Mouse (Mus musculus) brain, embryonic 14.5 days (tissue): ENCODE results near the gene Med25. TPM values are rescaled to one million over a fixed set of nuclear protein-coding genes. Genes with fewer than 3 reads are reported as not detected.

Source experiments
- DNase-seq: peaks from one replicate; pipeline ENCODE4 v3.0.0-alpha.2; 2011; ENCODE audit warnings: low read depth
- CTCF ChIP-seq: fragments of 200-500 bp; IDR thresholded peaks from 2 replicates; pipeline ENCODE4 v1.5.1; 2012; ENCODE audit warnings: inconsistent platforms, mild to moderate bottlenecking, moderate library complexity, borderline replicate concordance; ENCODE audit not compliant: insufficient read depth, insufficient read length; ENCODE audit errors: extremely low read depth
- POLR2A ChIP-seq: fragments of 200-500 bp; IDR thresholded peaks from 2 replicates; pipeline ENCODE4 v1.6.1; 2012; ENCODE audit warnings: mild to moderate bottlenecking, inconsistent platforms, borderline replicate concordance; ENCODE audit not compliant: poor library complexity, insufficient read depth, insufficient read length, severe bottlenecking; ENCODE audit errors: extremely low read depth
- polyA plus RNA-seq: library from polyadenylated mRNA; depleted of rRNA; stranded (reverse); fragments of >200 nt; gene quantifications from 2 replicates; pipeline ENCODE4 v1.2.3, GENCODE M21; 2012

Med25 gene
- polyA plus RNA-seq, 1 experiment, result 205 TPM

GRCm38 (mm10) chr7:44857905-44858304 is 34.6 kb downstream of the Med25 start:
- TF ChIP-seq POLR2A, result no peak
- TF ChIP-seq CTCF, result no peak
- DNase-seq, result no peak

DNA sequence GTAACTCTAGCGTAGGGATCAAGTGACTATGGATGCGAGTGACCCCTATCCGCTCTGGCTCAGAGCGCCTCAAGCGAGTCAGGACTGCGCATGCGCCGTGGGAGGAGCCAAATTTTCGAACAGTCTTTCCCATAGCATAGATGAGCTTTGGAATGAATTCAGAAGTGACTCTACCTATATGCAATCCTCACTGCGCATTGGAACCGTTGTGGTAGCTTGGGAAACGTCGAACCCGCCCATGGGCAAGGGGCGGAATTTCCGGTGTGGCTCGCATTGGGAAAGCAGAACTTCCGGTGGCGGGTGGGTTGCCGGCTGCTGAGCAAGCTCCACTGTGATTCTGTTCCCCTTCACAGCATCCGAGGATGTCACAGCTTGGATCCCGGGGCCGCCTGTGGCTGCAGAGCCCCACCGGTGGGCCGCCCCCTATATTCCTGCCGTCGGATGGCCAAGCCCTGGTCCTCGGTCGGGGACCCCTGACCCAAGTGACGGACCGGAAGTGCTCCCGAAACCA is 35.4 kb downstream of the Med25 start, which contains the start of gene Pnkp:
Pnkp (plus strand) TSS at position 98 of the 511 bp plus-strand sequence.
- DNase-seq, result peak; percentile 96
- TF ChIP-seq CTCF (no peak; the same call in 1 of the 2 replicates), POLR2A (peak; percentile 33; the same call in 1 of the 2 replicates)

DNA sequence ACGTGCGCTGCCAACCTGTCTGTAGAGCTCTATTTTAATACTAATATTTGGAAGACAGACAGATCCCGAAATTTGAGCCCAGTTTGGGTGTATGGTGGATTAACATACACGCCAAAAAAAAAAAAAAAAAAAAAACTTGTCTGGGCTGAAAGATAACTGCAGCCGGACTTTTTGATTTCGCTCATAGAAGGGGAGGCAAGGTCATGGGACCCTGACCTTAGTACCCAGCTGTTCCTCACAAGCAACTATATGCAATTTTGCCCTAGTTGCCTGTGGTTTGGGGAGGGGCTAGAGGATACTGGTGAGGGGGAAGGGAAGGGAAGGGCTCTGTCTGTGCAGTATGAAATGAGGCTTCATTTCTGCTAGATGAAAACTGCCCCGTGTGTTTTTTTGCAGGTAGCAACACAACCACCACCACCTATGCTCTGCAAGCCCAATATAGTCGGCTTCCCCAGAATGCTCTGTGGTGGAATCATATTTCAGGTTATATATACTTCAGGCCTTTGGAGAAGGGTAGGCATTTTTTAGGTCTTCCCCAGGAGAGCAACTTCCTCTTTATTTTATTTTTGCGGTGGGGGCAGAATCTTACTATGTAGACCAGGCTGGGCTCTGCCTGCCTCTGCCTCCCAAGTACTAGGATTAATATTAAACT is 36.1 kb downstream of the Med25 start:
- DNase-seq, result no peak
- TF ChIP-seq POLR2A (no peak), CTCF (no peak)

DNA sequence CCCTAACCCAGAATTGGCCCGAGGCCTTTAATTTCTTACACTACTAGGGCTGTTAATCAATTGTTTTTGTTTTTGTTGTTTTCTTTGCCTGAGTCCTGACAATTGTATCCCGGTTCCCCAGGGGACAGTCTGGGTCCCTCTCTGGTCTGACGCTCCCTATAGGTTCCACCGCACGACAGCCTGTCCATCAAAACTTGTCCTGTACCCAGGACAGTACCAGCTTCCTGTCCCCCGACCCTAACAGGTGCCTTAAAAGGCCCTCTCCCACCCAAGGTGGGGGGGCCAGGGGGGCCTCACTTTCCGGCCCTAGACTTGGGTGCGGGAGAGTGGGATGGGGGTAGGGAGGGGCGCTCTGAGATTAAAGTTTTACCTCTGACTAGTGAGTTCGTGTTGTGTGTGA is 37.5 kb downstream of the Med25 start:
- DNase-seq, result no peak
- TF ChIP-seq POLR2A, result no peak
- TF ChIP-seq CTCF, result no peak

- peak; percentile 82 for DNase-seq
- TF ChIP-seq POLR2A, result peak; percentile 7; the same call in 1 of the 2 replicates
- TF ChIP-seq CTCF, result no peak
Measured at GRCm38 (mm10) chr7:44854356-44855031, 38.0 kb downstream of the Med25 start.

GRCm38 (mm10) chr7:44853596-44854355 is 38.7 kb downstream of the Med25 start:
- DNase-seq, result no peak

GRCm38 (mm10) chr7:44853065-44853464 is 39.4 kb downstream of the Med25 start:
- DNase-seq, result no peak
- TF ChIP-seq CTCF (no peak), POLR2A (no peak)

More at GRCm38 (mm10) chr7:44853596-44854355, 38.7 kb downstream of the Med25 start:
- TF ChIP-seq CTCF, result no peak
- no peak for TF ChIP-seq POLR2A

GRCm38 (mm10) chr7:44852259-44853027 is 40.1 kb downstream of the Med25 start:
- TF ChIP-seq POLR2A (no peak), CTCF (no peak)
- DNase-seq, result no peak

- TF ChIP-seq POLR2A (no peak), CTCF (no peak)
- DNase-seq, result no peak
Measured at GRCm38 (mm10) chr7:44851625-44852234, 40.8 kb downstream of the Med25 start.
